Mouse (Mus musculus): ENCODE measurements around the gene Cntnap2. TPM values are rescaled to one million over a fixed set of nuclear protein-coding genes. Genes with fewer than 3 reads are reported as not detected.
"Not testable (repeated sequence)": the region's sequence is repeated elsewhere in the genome, so short reads cannot be mapped to it uniquely, and the experiment has no call there.

Gene Cntnap2
- polyA plus RNA-seq, 2 experiments from 2014 or later, result 0.07 TPM; not detected in 1

GRCm38 (mm10) chr6:47256227-47256887 is 2197.2 kb downstream of the Cntnap2 start:
- no peak for ATAC-seq

DNA sequence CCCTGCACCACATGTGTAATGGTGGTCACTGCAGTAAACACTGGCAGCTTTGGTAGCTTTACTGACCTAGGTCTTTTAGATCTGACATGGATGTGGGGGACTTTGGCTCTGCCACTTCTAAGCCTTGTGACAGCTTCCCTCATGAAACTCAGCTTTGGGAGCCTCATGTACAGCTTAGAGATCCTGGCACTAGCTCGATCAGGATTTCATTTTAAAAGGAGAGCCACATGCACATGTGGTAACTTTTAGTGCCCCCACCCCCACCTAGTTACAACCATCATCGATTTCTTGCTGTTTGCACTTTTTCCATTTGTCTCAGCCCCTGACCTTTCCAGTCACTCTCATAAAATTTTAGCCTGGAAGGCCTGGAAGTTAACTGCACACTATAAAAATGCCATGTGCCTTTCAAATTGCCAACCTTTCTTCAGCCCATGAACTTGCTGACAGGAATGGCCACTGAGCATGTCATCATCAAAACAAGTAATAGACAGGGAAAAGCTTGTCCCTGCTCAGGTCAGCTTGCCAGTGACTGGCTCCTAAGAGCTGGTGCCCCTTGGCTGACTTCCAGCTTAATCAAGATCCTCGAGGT is 2197.9 kb downstream of the Cntnap2 start:
- no peak for ATAC-seq

DNA sequence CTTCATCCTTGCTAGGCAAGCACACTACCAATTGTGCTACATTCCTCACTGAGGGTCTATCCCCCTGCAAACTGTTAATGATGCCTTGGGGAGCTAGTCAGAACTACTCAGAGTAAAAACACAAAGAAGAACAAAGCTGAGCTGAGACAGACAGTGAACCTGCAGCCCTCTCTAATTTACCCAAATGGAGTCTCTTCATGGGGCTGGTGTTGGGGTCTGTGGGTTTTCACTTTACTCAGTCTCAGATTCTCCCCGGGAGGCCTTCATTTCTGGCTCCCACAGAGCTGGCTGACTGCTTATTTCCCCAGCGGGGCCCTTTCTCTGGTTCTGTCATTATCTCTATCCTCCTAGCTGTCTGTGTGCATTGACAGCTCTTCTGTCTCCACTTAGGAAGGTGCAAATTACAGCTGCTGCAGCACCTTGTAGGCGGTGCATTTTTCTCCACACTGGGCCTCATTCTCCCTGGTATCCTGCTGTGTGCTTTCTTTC is 2200.5 kb downstream of the Cntnap2 start:
- no peak for ATAC-seq

GRCm38 (mm10) chr6:47267236-47267635 is 2208.1 kb downstream of the Cntnap2 start:
- no peak for ATAC-seq

- ATAC-seq, result no peak
Measured at GRCm38 (mm10) chr6:47269455-47269854, 2210.3 kb downstream of the Cntnap2 start.

DNA sequence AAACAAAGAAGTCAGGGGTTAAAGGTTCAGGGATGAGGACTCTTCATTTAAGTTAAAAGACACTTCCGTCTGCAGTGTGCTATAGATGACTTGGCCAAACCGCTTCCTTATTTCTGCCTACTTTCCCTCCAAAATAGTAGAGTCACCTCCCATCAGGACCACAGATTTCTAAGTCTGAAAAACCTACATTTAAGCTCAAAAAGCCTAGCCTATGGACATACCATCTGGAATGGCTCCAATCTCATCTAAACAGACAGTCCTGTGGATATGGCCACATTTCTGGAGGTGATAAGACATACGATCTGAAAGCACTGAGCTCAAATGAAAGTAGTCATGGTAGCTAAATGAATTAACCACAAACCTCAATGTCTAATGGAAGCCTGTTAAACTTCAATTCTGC is 2212.4 kb downstream of the Cntnap2 start:
- no peak for ATAC-seq

DNA sequence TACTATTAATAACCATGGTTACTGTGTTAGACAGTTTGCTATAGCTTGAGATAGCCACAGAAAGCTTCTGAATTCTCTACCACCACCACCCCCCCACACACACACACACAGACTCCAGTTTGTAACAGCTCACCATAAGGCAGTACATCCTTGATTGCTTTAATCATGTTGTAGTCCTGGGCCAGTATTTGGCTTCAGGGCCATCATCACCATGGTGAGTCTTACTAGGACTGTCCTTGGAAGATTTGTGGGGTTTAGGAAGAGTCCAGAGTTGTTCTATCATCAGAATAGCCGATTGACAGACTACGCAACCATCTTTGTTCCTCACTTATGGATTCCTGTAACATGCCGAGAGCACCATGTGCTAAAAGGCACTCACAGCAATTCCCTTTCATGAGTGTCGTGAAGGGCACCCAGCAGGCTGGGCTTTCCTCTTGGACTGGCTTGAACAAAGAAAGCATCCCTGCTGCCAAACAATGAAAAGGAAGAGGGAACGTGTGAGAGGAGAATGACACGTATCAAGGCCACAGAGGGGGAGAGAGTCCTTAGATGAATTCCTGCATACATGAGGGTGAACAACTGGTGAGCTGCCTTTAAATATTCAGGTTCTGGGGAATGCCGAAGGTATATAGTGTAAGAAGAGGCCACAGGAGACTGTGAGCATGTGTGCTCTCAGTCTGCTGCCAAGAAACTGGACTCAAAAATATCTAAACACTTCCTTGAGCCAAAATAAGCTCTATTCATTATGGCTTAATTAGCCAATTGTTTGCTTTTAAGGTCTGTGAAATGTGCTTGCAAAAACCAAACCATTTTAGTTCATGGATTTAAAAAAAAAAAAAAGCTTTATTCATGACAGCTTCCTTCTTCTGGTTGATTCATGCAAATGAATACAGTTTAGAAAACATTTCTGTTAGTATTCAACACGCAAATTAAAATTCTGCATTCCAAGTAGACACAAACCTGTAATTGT is 2213.7 kb downstream of the Cntnap2 start:
- ATAC-seq, result no peak

- ATAC-seq, result no peak
Measured at GRCm38 (mm10) chr6:47275065-47275464, 2215.9 kb downstream of the Cntnap2 start.

- ATAC-seq, result no peak
Measured at GRCm38 (mm10) chr6:47279183-47279582, 2220.0 kb downstream of the Cntnap2 start.

DNA sequence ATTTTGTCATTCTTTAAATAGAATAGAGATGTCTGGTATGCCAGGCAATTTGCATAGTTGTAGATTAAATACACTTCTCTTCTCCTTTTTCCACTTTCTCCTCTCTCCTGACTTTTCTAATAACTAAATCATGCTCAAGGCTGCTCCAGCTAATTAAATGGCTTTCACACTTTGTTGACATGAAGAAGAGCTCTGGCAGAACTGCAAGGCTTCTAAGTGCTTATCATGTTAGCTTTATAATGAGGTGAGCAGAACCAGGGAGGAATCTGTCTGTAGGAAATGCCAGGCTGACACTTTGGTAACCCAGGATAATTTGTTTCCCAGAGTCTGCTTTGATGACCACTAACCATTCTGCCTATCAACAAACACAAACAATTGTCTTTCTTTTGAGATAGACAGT is 2222.4 kb downstream of the Cntnap2 start:
- ATAC-seq, result no peak

- no peak for ATAC-seq
Measured at GRCm38 (mm10) chr6:47284794-47285193, 2225.6 kb downstream of the Cntnap2 start.

DNA sequence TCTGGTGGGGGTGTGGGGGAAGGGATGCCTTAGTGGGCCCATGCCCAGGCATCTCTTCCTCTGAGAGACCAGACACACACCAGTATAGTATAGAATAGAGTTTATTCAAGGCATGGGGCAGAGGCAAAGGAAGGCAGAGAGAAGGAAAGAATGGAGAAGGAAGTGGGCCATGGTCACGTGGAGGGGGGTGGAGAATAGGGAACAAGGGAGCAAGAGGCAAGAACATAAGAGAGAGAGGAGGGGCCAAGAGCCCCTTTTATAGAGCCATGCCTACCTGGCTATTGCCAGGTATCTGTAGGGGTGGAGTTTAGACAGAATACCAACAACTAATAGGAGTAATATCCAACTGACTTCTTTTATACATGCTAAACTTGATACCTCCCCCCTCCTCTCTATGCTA is 2226.6 kb downstream of the Cntnap2 start:
- no peak for ATAC-seq

DNA sequence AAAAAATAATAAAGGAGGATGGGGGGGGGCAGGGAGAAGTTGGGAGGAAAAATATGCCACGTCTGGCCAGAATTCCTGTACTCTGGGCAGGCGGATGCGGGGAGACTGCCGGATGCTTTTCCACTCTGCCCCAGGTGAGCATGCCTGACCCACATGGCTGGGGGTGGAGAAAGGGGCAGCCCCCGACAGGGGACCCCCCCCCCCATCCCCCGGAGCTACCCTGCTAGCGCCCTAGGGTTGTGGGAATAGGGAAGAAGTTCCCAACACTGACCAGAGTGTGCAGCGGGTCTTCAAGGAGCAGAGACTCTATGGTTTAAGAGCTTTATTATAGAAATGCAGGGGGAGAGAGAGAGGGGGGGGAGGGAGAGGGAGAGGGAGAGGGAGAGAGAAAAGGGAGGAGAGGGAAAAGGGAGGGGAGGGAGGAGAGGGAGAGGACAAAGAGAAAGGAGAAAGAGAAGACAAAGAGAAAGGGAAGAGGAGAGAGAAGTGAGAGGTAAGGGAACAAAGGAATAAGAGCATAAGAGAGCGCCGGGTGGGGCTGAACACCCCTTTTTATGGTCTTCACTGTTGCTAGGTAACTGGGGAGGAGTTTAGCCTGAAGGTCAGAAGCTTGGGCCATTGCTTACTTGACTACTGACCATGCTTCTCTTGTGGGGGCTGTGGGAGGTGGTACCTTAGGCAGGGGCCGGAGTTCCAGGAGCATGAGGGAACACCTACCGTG is 2227.2 kb downstream of the Cntnap2 start:
- ATAC-seq, result not testable (repeated sequence)

DNA sequence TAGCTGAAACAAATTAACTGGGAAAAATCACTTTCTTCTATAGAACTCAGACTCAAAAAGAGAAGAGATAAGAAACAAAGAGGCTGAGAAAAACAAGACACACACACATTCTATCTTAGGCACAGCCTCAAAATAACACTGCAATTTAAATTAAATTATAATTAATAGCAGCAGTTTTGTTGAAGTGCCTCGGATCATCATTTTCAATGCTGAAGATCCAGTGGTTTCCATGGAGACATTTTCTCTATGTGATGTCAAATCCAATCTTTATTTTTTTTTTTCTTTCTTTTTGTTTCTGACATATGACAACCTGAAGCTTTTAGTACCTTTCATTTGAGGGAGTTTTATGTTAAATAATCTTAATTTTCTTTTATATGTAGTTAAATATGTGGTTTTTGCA is 2228.6 kb downstream of the Cntnap2 start:
- no peak for ATAC-seq

GRCm38 (mm10) chr6:47291973-47292372 is 2232.8 kb downstream of the Cntnap2 start:
- no peak for ATAC-seq

DNA sequence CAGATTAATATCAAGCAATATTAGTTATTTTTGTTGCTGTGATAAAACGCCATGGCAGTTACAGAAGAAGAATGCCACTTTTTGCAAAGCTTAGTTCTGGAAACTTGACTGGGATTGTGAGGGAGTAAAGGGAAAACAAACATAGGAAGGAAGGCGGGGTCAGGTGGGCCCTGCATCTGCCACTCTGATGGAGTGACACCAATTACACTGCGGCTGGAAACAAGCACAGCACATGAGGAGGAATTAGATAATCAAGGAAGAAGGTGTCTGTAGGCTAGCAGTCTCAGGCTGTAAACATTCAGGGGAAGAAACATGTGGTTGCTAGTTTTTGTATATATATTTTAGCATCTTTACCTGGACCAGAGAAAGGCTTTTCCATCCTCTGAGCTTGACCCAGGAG is 2233.3 kb downstream of the Cntnap2 start:
- no peak for ATAC-seq

DNA sequence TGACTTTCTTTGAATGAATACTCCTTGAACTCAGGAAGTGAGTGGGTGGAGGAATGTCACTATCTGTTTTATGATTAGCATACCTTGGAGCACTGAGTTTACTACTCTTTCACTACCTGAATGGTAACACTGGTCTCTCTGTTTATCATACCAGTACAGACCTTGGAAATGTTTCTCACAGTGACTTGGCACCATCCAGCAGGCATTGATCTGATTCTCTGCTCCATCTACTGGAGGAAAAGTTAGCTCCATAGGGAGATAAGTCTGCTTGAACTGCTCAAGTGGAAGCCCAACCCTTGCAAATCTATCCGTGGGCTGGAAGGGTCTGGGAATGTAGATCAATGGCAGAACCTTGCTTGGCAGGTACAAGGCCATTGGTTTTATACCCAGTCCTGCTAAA is 2235.3 kb downstream of the Cntnap2 start:
- ATAC-seq, result no peak

GRCm38 (mm10) chr6:47304848-47305490 is 2245.8 kb downstream of the Cntnap2 start:
- no peak for ATAC-seq

DNA sequence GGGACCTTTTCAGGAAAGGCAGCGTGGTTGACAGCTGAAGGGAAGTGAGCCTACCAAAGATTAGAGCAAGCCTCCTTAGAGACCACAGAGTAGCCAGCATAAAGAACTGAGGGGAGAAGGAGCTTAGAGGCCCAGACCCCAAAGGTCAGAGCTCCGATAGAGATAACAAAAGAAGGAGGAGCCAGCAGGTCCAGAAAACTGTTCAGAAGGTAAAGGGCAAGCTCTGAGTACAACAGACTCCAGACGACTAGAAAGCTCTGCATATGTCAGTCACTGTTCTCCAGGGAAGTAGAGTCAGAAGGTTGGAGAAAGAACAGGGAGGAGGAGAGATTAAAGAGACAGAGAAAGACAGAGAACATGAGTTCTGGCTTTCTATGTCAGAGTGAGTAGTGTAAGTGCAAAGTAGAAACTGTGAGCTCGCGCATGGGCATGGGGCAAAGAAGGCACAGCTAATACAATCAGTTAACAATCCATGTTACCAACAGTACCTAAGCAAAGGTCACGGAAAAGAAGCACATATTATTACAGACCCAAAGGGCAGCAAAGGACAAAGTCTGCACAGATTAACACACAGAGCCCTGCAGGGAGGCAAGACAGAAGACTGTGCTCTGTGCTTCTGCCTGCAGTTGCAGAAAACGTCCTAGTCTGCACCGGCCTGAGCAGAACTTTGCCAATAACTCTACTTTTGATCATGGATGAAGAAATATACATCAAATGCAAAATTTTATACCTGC is 2247.1 kb downstream of the Cntnap2 start:
- no peak for ATAC-seq

GRCm38 (mm10) chr6:47306954-47307353 is 2247.8 kb downstream of the Cntnap2 start:
- no peak for ATAC-seq
